Mouse (Mus musculus): ENCODE data around the gene Adig. TPM values are rescaled to one million over a fixed set of nuclear protein-coding genes. Genes with fewer than 3 reads are reported as not detected.

Adig gene
- polyA plus RNA-seq, 1 experiment from 2014 or later, result 1.3 TPM

DNA sequence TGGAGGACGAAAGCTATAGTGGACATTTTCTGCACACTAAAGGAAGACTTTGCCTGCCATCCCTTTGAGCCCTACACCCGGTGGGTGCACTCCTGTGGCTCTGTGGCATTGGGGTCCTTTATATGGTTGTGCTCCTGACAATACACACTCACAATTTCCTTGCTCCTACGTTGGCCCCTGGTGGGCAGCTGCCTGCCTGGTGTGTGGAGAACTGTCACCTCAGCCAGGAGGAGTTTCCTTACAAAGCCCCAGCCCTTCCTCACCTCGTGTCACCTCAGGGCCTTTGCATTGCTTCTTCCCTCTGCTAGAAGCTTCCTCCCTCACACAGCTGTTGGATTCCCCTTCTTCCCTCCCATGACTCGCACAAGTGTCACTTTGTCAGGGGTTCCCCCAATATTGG lies 4.1 kb downstream of the Adig start:
- Histone ChIP-seq H3K4me3 (ENCODE audit: low read depth, low read length) (no peak overlapping the region), H3K4me1 (ENCODE audit: control insufficient read depth, insufficient read depth, low read length) (no peaks in the 10 kb centered on the region), H3K9ac (ENCODE audit: low read depth, low read length) (no peak overlapping the region), H3K27me3 (replicated peaks; ENCODE audit: control insufficient read depth, insufficient read depth, low read length) (no peaks in the 10 kb centered on the region), H3K27ac (replicated peaks; ENCODE audit: low read depth, low read length) (no peak overlapping the region), H3K9me3 (ENCODE audit: control insufficient read depth, low read length) (no peaks in the 10 kb centered on the region), H3K36me3 (ENCODE audit: control insufficient read depth, insufficient read depth, low read length) (no peaks in the 10 kb centered on the region), H3K4me2 (ENCODE audit: low read depth, low read length) (no peak overlapping the region)
- WGBS, result 84% methylated on average over 5 of the region's 5 CpGs
- ATAC-seq (ENCODE audit: low read depth) (no peak), DNase-seq (ENCODE audit: low spot score) (no peak)

DNA sequence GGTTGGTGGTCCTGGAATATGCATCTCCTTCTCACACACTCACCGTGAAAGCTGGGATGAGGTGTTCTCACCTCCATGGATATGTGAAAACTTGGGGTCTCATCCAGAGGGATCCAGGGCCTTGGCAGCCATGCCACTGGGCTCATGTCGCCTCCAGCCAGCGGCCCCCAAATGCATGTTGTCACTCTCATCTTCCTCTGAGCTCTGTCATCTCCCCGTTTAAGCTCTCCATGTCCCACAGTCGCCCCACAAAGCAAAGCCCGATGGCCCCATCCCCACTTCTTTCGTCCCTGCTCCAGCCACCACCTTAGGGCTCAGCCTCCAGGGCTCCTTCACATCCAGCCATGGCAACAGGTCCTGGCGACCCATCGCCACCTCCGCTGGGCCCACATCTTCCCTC lies 4.6 kb downstream of the Adig start:
- H3K4me2 ChIP-seq (ENCODE audit: low read depth, low read length), result no peak overlapping the region
- H3K36me3 ChIP-seq (ENCODE audit: control insufficient read depth, insufficient read depth, low read length), result no peaks in the 10 kb centered on the region
- no peaks in the 10 kb centered on the region for H3K9me3 ChIP-seq (ENCODE audit: control insufficient read depth, low read length)
- H3K9ac ChIP-seq (ENCODE audit: low read depth, low read length), result no peak overlapping the region
- ATAC-seq (ENCODE audit: low read depth), result no peak
- 88% methylated on average over 10 of the region's 10 CpGs for WGBS
- no peak for DNase-seq (ENCODE audit: low spot score)
- H3K4me3 ChIP-seq (ENCODE audit: low read depth, low read length), result no peak overlapping the region
- H3K27me3 ChIP-seq (replicated peaks; ENCODE audit: control insufficient read depth, insufficient read depth, low read length), result no peaks in the 10 kb centered on the region
- no peaks in the 10 kb centered on the region for H3K4me1 ChIP-seq (ENCODE audit: control insufficient read depth, insufficient read depth, low read length)
- H3K27ac ChIP-seq (replicated peaks; ENCODE audit: low read depth, low read length), result no peak overlapping the region

DNA sequence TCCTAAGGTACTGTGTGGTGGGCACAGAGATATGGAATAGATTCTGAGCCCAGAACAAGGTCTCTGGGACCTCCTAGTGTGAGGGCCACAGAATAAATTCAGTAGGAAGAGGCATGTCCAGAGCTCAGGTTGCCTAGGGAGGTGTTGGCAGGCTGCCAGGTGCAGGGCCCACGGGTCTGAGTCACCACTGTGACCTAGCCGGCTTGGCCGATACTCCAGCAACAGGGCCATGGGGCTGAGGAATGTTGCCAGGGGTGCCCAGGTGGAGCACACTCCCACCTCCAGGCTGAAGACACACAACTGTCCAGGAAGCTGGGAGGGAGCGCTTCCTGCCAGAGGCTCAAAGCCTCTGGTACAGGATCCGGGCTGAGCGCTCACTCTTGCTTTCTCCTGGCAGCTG lies 8.3 kb downstream of the Adig start:
- Histone ChIP-seq H3K27me3 (replicated peaks; ENCODE audit: control insufficient read depth, insufficient read depth, low read length) (no peaks in the 10 kb centered on the region), H3K4me3 (ENCODE audit: low read depth, low read length) (no peak overlapping the region), H3K36me3 (ENCODE audit: control insufficient read depth, insufficient read depth, low read length) (no peaks in the 10 kb centered on the region), H3K9me3 (ENCODE audit: control insufficient read depth, low read length) (no peaks in the 10 kb centered on the region), H3K4me1 (ENCODE audit: control insufficient read depth, insufficient read depth, low read length) (no peaks in the 10 kb centered on the region), H3K27ac (replicated peaks; ENCODE audit: low read depth, low read length) (no peak overlapping the region), H3K4me2 (ENCODE audit: low read depth, low read length) (no peak overlapping the region), H3K9ac (ENCODE audit: low read depth, low read length) (no peak overlapping the region)
- 67% methylated on average over 6 of the region's 6 CpGs for WGBS
- ATAC-seq (ENCODE audit: low read depth) (peak; percentile 19; the same call in 1 of the 2 replicates), DNase-seq (ENCODE audit: low spot score) (peak; percentile 54)

DNA sequence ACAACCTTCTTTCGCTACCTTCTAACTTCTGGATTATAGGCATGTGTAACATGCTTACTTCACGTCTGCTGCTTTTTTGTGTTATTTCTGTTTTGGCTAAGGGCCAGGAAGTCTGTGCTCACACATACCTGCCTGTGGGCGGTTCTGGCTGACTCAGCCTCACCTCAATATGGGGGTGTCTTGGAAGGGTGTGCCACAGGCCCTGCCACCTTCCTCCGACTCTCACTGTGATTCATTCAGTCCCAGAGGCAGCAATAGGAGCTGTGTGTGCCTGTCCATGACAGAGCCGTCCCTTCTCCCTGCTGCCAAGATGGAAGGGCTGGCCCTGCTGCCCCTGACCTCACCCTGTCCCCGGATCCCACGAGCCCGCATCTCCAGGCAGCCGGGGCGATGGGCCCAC lies 10.1 kb downstream of the Adig start, which contains the start of gene Arhgap40:
Gene Arhgap40, plus strand, starts transcription at position 269 of the 400 bp plus-strand sequence.
- H3K27ac ChIP-seq (replicated peaks; ENCODE audit: low read depth, low read length), result no peak within 1 kb of the TSS
- WGBS, result 74% methylated on average over 10 of the region's 10 CpGs
- ATAC-seq (ENCODE audit: low read depth), result no peak

DNA sequence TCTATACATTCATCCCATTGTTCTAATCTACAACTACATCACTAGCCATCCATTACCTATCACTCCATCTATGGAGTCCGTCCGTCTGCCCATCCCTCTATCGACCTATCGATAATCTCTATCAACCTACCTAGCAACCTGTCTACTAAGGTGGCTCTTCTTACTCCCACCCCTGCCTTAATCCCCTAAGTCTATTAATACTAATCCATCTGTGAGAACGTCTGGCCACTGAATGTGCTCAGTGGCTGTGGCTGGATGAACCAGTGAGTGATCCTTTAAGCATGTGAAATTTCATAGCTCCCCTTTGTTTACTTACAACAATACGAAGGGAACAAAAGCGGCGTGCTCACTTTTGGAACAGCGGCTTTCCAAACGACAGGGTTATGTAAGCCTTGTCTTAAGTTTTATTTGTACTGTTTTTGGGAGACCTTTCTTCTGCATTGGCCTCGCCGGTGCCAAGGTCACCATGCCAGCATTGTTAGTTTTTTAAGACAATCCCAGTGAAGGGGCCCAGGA lies 11.5 kb downstream of the Adig start:
- Histone ChIP-seq H3K9me3 (ENCODE audit: control insufficient read depth, low read length) (no peaks in the 10 kb centered on the region), H3K9ac (ENCODE audit: low read depth, low read length) (no peak overlapping the region), H3K4me3 (ENCODE audit: low read depth, low read length) (no peak overlapping the region), H3K4me1 (ENCODE audit: control insufficient read depth, insufficient read depth, low read length) (no peaks in the 10 kb centered on the region), H3K36me3 (ENCODE audit: control insufficient read depth, insufficient read depth, low read length) (no peaks in the 10 kb centered on the region), H3K27me3 (replicated peaks; ENCODE audit: control insufficient read depth, insufficient read depth, low read length) (no peaks in the 10 kb centered on the region), H3K4me2 (ENCODE audit: low read depth, low read length) (no peak overlapping the region), H3K27ac (replicated peaks; ENCODE audit: low read depth, low read length) (no peak overlapping the region)
- DNase-seq (ENCODE audit: low spot score) (peak; percentile 65), ATAC-seq (ENCODE audit: low read depth) (peak; percentile 81; the same call in 1 of the 2 replicates)
- WGBS, result 86% methylated on average over 12 of the region's 12 CpGs

More for the DNA sequence above, 10.1 kb downstream of the Adig start, which contains the start of gene Arhgap40:
- H3K4me2 ChIP-seq (ENCODE audit: low read depth, low read length), result no peak within 1 kb of the TSS
- no peaks in the 10 kb centered on the region for H3K27me3 ChIP-seq (replicated peaks; ENCODE audit: control insufficient read depth, insufficient read depth, low read length)
- H3K36me3 ChIP-seq (ENCODE audit: control insufficient read depth, insufficient read depth, low read length), result no peaks in the 10 kb centered on the region
- no peaks in the 10 kb centered on the region for H3K9me3 ChIP-seq (ENCODE audit: control insufficient read depth, low read length)
- DNase-seq (ENCODE audit: low spot score), result peak; percentile 47
- no peak within 1 kb of the TSS for H3K4me3 ChIP-seq (ENCODE audit: low read depth, low read length)
- H3K4me1 ChIP-seq (ENCODE audit: control insufficient read depth, insufficient read depth, low read length), result no peaks in the 10 kb centered on the region
- no peak within 1 kb of the TSS for H3K9ac ChIP-seq (ENCODE audit: low read depth, low read length)

DNA sequence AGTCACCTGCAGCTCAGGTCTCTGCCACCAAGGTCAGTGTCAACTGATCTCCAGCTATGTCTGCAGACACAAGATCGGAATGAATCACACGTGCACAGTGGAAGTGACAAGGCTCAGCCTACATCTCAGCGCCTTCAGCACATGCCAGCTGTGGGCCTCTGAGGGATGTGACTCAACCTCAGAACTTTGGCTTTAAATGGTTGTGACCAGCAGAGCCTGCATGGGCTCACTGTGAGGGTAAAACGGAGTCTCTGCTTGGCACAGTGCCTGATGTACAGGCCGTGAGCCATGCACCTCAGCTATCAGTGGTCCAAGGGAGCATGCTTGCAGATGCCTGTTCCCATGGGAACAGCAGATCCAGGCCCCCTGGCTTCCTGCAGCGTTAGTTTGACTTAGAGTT lies 16.2 kb downstream of the Adig start:
- 60% methylated on average over 6 of the region's 6 CpGs for WGBS
- no peak overlapping the region for H3K4me2 ChIP-seq (ENCODE audit: low read depth, low read length)
- DNase-seq (ENCODE audit: low spot score) (no peak), ATAC-seq (ENCODE audit: low read depth) (no peak)
- H3K9me3 ChIP-seq (ENCODE audit: control insufficient read depth, low read length), result 0 out of 2 replicates have a peak, but pooled peaks cover 3% of the 10 kb centered on the region
- H3K9ac ChIP-seq (ENCODE audit: low read depth, low read length), result no peak overlapping the region
- H3K36me3 ChIP-seq (ENCODE audit: control insufficient read depth, insufficient read depth, low read length), result no peaks in the 10 kb centered on the region
- H3K4me1 ChIP-seq (ENCODE audit: control insufficient read depth, insufficient read depth, low read length), result no peaks in the 10 kb centered on the region
- H3K4me3 ChIP-seq (ENCODE audit: low read depth, low read length), result no peak overlapping the region
- no peaks in the 10 kb centered on the region for H3K27me3 ChIP-seq (replicated peaks; ENCODE audit: control insufficient read depth, insufficient read depth, low read length)
- no peak overlapping the region for H3K27ac ChIP-seq (replicated peaks; ENCODE audit: low read depth, low read length)

DNA sequence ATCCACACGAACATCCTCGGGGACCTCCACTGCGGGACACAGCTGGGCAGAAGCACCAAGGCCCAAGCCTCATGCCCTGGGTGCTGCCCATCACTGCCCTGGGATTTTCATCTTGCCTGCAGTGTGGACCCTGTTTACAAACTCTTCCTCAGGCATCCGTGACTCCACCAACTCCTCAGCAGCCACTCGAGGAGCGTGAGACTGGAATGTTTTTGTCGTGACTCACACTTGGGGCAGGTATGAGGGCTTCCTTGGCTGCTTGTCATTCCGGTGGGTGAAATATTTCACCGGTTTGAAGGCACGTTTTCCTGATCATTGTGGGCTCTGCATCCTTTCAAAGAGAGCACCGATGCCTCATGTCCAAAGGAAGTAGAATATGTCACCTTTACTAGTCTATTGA lies 16.7 kb downstream of the Adig start:
- Histone ChIP-seq H3K4me2 (ENCODE audit: low read depth, low read length) (no peak overlapping the region), H3K27me3 (replicated peaks; ENCODE audit: control insufficient read depth, insufficient read depth, low read length) (no peaks in the 10 kb centered on the region), H3K27ac (replicated peaks; ENCODE audit: low read depth, low read length) (no peak overlapping the region), H3K9ac (ENCODE audit: low read depth, low read length) (no peak overlapping the region), H3K4me3 (ENCODE audit: low read depth, low read length) (no peak overlapping the region), H3K4me1 (ENCODE audit: control insufficient read depth, insufficient read depth, low read length) (no peaks in the 10 kb centered on the region), H3K9me3 (ENCODE audit: control insufficient read depth, low read length) (0 out of 2 replicates have a peak, but pooled peaks cover 3% of the 10 kb centered on the region), H3K36me3 (ENCODE audit: control insufficient read depth, insufficient read depth, low read length) (no peaks in the 10 kb centered on the region)
- WGBS, result 66% methylated on average over 10 of the region's 11 CpGs
- no peak for DNase-seq (ENCODE audit: low spot score)
- ATAC-seq (ENCODE audit: low read depth), result no peak

DNA sequence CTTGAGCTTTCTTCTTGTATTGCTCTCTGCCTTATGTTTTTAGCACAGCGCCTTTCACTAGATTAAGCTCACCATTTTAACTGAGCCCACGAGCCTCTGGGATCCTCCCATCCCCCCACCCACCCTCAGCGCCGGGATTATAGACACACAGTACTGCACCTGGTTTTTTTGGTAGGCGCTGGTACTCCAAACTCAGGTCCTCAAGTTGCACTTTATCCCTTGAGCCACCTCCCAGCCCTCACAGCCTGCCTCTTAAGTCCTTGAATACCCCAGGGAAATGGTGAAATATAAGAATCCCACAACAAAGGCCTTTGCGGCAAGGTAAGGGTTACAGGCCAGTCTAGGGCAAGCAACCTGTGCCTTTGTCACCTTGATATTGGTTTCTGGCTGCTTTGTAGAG lies 17.4 kb downstream of the Adig start:
- H3K27ac ChIP-seq (replicated peaks; ENCODE audit: low read depth, low read length), result no peak overlapping the region
- H3K9ac ChIP-seq (ENCODE audit: low read depth, low read length), result no peak overlapping the region
- H3K36me3 ChIP-seq (ENCODE audit: control insufficient read depth, insufficient read depth, low read length), result no peaks in the 10 kb centered on the region
- no peak overlapping the region for H3K4me2 ChIP-seq (ENCODE audit: low read depth, low read length)
- WGBS, result 59% methylated on average over 6 of the region's 6 CpGs
- no peak overlapping the region for H3K4me3 ChIP-seq (ENCODE audit: low read depth, low read length)
- DNase-seq (ENCODE audit: low spot score), result peak; percentile 65
- H3K27me3 ChIP-seq (replicated peaks; ENCODE audit: control insufficient read depth, insufficient read depth, low read length), result no peaks in the 10 kb centered on the region
- 0 out of 2 replicates have a peak, but pooled peaks cover 3% of the 10 kb centered on the region for H3K9me3 ChIP-seq (ENCODE audit: control insufficient read depth, low read length)
- H3K4me1 ChIP-seq (ENCODE audit: control insufficient read depth, insufficient read depth, low read length), result no peaks in the 10 kb centered on the region
- peak; percentile 92; the same call in 1 of the 2 replicates for ATAC-seq (ENCODE audit: low read depth)

DNA sequence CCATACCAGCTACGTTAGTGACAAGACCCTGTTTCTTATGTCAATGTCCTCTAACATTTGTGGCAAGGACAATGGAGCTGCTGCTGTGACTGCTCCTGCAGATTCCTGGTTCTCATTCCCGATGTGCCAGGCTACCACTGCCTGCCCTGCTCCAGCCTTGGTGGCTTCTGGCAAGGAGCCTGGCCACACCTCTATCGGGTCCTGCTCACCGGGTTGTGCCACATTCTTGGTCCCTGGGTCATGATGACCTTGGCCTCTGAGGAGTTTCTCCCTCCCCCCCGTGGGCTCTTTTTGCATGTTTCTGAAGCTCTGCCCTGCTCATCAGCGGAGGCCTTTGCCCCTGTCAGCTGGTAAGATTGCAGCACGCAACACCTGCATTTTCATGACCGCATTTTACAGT lies 20.6 kb downstream of the Adig start:
- H3K4me1 ChIP-seq (ENCODE audit: control insufficient read depth, insufficient read depth, low read length), result no peaks in the 10 kb centered on the region
- H3K36me3 ChIP-seq (ENCODE audit: control insufficient read depth, insufficient read depth, low read length), result no peaks in the 10 kb centered on the region
- no peak overlapping the region for H3K27ac ChIP-seq (replicated peaks; ENCODE audit: low read depth, low read length)
- 74% methylated on average over 8 of the region's 8 CpGs for WGBS
- DNase-seq (ENCODE audit: low spot score), result no peak
- H3K9me3 ChIP-seq (ENCODE audit: control insufficient read depth, low read length), result 0 out of 2 replicates have a peak, but pooled peaks cover 3% of the 10 kb centered on the region
- H3K9ac ChIP-seq (ENCODE audit: low read depth, low read length), result no peak overlapping the region
- no peak overlapping the region for H3K4me2 ChIP-seq (ENCODE audit: low read depth, low read length)
- H3K27me3 ChIP-seq (replicated peaks; ENCODE audit: control insufficient read depth, insufficient read depth, low read length), result no peaks in the 10 kb centered on the region
- no peak overlapping the region for H3K4me3 ChIP-seq (ENCODE audit: low read depth, low read length)
- no peak for ATAC-seq (ENCODE audit: low read depth)

Measured in embryonic facial prominence, embryonic 14.5 days (tissue).